Mouse (Mus musculus): ENCODE measurements at regions not wholly inside any gene's neighbourhood (a gene's known extent, or its start where the extent isn't known, plus 50 kb on each side); places are given as distances from the start of the nearest gene placed in this dataset.

- TF ChIP-seq CTCF (IDR thresholded peaks at IDR 0.05) (no peak), POLR2A (IDR thresholded peaks at IDR 0.05; ENCODE audit: insufficient read depth, low read depth, low read length) (no peak)
Observed at GRCm38 (mm10) chr2:117951337-117951718, 160.3 kb upstream of the Thbs1 start.
